Mouse (Mus musculus) heart, adult 11 months (tissue): ENCODE measurements at regions not wholly inside any gene's neighbourhood (a gene's known extent, or its start where the extent isn't known, plus 50 kb on each side); places are given as distances from the start of the nearest gene placed in this dataset.

Source experiments
- DNase-seq: peaks from one replicate; pipeline ENCODE4 v3.0.0; 2022

- no peak for DNase-seq
Observed at GRCm38 (mm10) chr2:138183722-138184121, 72.6 kb upstream of the Btbd3 start.

GRCm38 (mm10) chr2:138184866-138185265 lies 71.5 kb upstream of the Btbd3 start:
- DNase-seq, result no peak

- DNase-seq, result no peak
Observed at GRCm38 (mm10) chr2:138186700-138187099, 69.7 kb upstream of the Btbd3 start.

GRCm38 (mm10) chr2:138193529-138193928 lies 62.8 kb upstream of the Btbd3 start:
- DNase-seq, result no peak

GRCm38 (mm10) chr2:138199016-138199415 lies 57.3 kb upstream of the Btbd3 start:
- DNase-seq, result peak; percentile 83
